Mouse (Mus musculus) myocyte (in vitro differentiated cells): ENCODE results near the gene Ppox.

Experiments
- CEBPB ChIP-seq: IDR thresholded peaks from 2 replicates; pipeline ENCODE4 v1.6.1; 2011; ENCODE audit warnings: mild to moderate bottlenecking, moderate library complexity; ENCODE audit not compliant: poor library complexity, insufficient read depth, severe bottlenecking
- MAX ChIP-seq: IDR thresholded peaks from one replicate; pipeline ENCODE4 v1.6.1; 2011; ENCODE audit warnings: low read depth, mild to moderate bottlenecking, control low read depth
- MYOD1 ChIP-seq, 3 experiments: IDR thresholded peaks; one replicate each; pipeline ENCODE4 v1.6.1; 2011; ENCODE audit warnings: control low read depth in 2 of 3, low read depth in 2 of 3, mild to moderate bottlenecking in 2 of 3, moderate library complexity in 1 of 3; ENCODE audit not compliant: insufficient read length in 2 of 3, control insufficient read depth in 1 of 3
- MYOG ChIP-seq, 3 experiments: IDR thresholded peaks; one replicate each; pipeline ENCODE4 v1.6.1; 2011; ENCODE audit warnings: control low read depth in 2 of 3, low read depth in 2 of 3, mild to moderate bottlenecking in 2 of 3; ENCODE audit not compliant: insufficient read length in 2 of 3, control insufficient read depth in 1 of 3, insufficient read depth in 1 of 3
- POLR2A ChIP-seq: IDR thresholded peaks from one replicate; pipeline ENCODE4 v1.6.1; 2011; ENCODE audit warnings: low read depth, mild to moderate bottlenecking, control low read depth, moderate library complexity; ENCODE audit not compliant: insufficient read length
- POLR2AphosphoS2 ChIP-seq: IDR thresholded peaks from one replicate; pipeline ENCODE4 v1.6.1; 2011; ENCODE audit warnings: low read depth, control low read depth; ENCODE audit not compliant: insufficient read length
- SRF ChIP-seq: IDR thresholded peaks from one replicate; pipeline ENCODE4 v1.6.1; 2011; ENCODE audit warnings: low read depth; ENCODE audit not compliant: control insufficient read depth, insufficient read length
- TCF12 ChIP-seq: IDR thresholded peaks from one replicate; pipeline ENCODE4 v1.6.1; 2011; ENCODE audit warnings: mild to moderate bottlenecking, control low read depth; ENCODE audit not compliant: poor library complexity, insufficient read depth, severe bottlenecking
- TCF3 ChIP-seq: IDR thresholded peaks from one replicate; pipeline ENCODE4 v1.6.1; 2011; ENCODE audit warnings: low read depth, control low read depth; ENCODE audit not compliant: insufficient read length

GRCm38 (mm10) chr1:171320151-171320550 is 39.2 kb upstream of the Ppox start:
- TF ChIP-seq MYOG (IDR thresholded peaks at IDR 0.05; ENCODE audit: control insufficient read depth in 1 of 3, insufficient read depth in 1 of 3, insufficient read length in 2 of 3, low read depth in 2 of 3) (no peak), SRF (no peak), MAX (no peak), POLR2A (no peak), CEBPB (no peak), TCF3 (no peak), POLR2AphosphoS2 (no peak), TCF12 (no peak), MYOD1 (IDR thresholded peaks at IDR 0.05; ENCODE audit: control insufficient read depth in 1 of 3, insufficient read length in 2 of 3, low read depth in 2 of 3) (no peak)
